Mouse (Mus musculus) CH12.LX (cell line): ENCODE measurements around the gene Tdo2. TPM values are rescaled to one million over a fixed set of nuclear protein-coding genes. Genes with fewer than 3 reads are reported as not detected.

Experiments
- DNase-seq: peaks from one replicate; pipeline ENCODE4 v3.0.0-alpha.2; 2013; ENCODE audit errors: extremely low read depth
- H3K27ac ChIP-seq: 2 replicates; pipeline ENCODE4 v1.5.1; 2012; ENCODE audit warnings: low read depth, mild to moderate bottlenecking, control low read depth, moderate library complexity; ENCODE audit not compliant: insufficient read depth
- H3K27me3 ChIP-seq: replicated peaks from 2 replicates; pipeline ENCODE3; 2012; ENCODE audit warnings: inconsistent platforms
- H3K36me3 ChIP-seq, 2 experiments: replicated peaks in 1 of 2; 2 replicates each; pipeline versions ENCODE3 to v1.6.1; 2012; ENCODE audit warnings: inconsistent platforms in 1 of 2, low read length in 1 of 2, mild to moderate bottlenecking in 1 of 2, mixed read lengths in 1 of 2, moderate library complexity in 1 of 2; ENCODE audit not compliant: control insufficient read depth in 1 of 2, insufficient read depth in 1 of 2
- H3K4me1 ChIP-seq, 2 experiments: 2 replicates each; pipeline ENCODE4 v1.6.1; 2012; ENCODE audit warnings: inconsistent platforms in 1 of 2, moderate library complexity in 1 of 2; ENCODE audit not compliant: insufficient read depth in 2 of 2, control insufficient read depth in 1 of 2
- H3K4me2 ChIP-seq: 2 replicates; pipeline ENCODE4 v1.6.1; 2012; ENCODE audit warnings: low read depth, mild to moderate bottlenecking, control low read depth; ENCODE audit not compliant: poor library complexity, insufficient read depth, severe bottlenecking
- H3K4me3 ChIP-seq, 3 experiments: fragments of 150-350 bp in 1 of 3; sonication (generic) in 1 of 3; replicated peaks in 1 of 3; 2 replicates each; pipeline versions ENCODE3 to v1.5.1; 2011 to 2012; ENCODE audit warnings: low read depth in 2 of 3, low read length in 2 of 3, mild to moderate bottlenecking in 2 of 3, moderate library complexity in 2 of 3, control low read depth in 1 of 3, improper control_type of control experiment in 1 of 3, inconsistent platforms in 1 of 3, mixed read lengths in 1 of 3; ENCODE audit not compliant: poor library complexity in 1 of 3
- H3K79me2 ChIP-seq: replicated peaks from 2 replicates; pipeline ENCODE4 v1.6.1; 2012; ENCODE audit warnings: mild to moderate bottlenecking, moderate library complexity; ENCODE audit not compliant: control insufficient read depth, poor library complexity, insufficient read depth, severe bottlenecking; ENCODE audit errors: extremely low read depth
- H3K9ac ChIP-seq: 2 replicates; pipeline ENCODE4 v1.6.1; 2012; ENCODE audit warnings: low read depth, mild to moderate bottlenecking, control low read depth, moderate library complexity; ENCODE audit not compliant: insufficient read depth
- H3K9me3 ChIP-seq: replicated peaks from 2 replicates; pipeline ENCODE3; 2012; ENCODE audit warnings: low read length, inconsistent platforms, mixed read lengths
- ELF1 ChIP-seq: IDR thresholded peaks from 2 replicates; pipeline ENCODE4 v1.6.1; 2014; ENCODE audit warnings: low read depth, mild to moderate bottlenecking, inconsistent platforms, low read length, improper control_type of control experiment
- ETS1 ChIP-seq: conservative IDR thresholded peaks from 2 replicates; pipeline ENCODE4 v1.6.1; 2012; ENCODE audit warnings: low read depth, mild to moderate bottlenecking, inconsistent platforms, low read length, improper control_type of control experiment, moderate library complexity
- HCFC1 ChIP-seq: IDR thresholded peaks from 2 replicates; pipeline ENCODE4 v1.6.1; 2012; ENCODE audit warnings: low read depth, mild to moderate bottlenecking, inconsistent platforms, low read length, improper control_type of control experiment
- IRF4 ChIP-seq: IDR thresholded peaks from 2 replicates; pipeline ENCODE4 v1.6.1; 2014; ENCODE audit warnings: low read depth, mild to moderate bottlenecking, inconsistent platforms, low read length, improper control_type of control experiment
- JUN ChIP-seq: IDR thresholded peaks from 2 replicates; pipeline ENCODE4 v1.6.1; 2011; ENCODE audit warnings: low read depth, mild to moderate bottlenecking, low read length, improper control_type of control experiment, moderate library complexity; ENCODE audit not compliant: insufficient read depth
- JUND ChIP-seq: conservative IDR thresholded peaks from 2 replicates; pipeline ENCODE4 v1.6.1; 2011; ENCODE audit warnings: low read depth, low read length, improper control_type of control experiment
- MAFK ChIP-seq: IDR thresholded peaks from 2 replicates; pipeline ENCODE4 v1.6.1; 2011; ENCODE audit warnings: low read length, improper control_type of control experiment; ENCODE audit not compliant: insufficient replicate concordance
- MAZ ChIP-seq: IDR thresholded peaks from 2 replicates; pipeline ENCODE4 v1.6.1; 2012; ENCODE audit warnings: low read depth, mild to moderate bottlenecking, inconsistent platforms, low read length, improper control_type of control experiment, moderate library complexity
- MXI1 ChIP-seq: IDR thresholded peaks from 2 replicates; pipeline ENCODE4 v1.6.1; 2011; ENCODE audit warnings: mild to moderate bottlenecking, low read depth, low read length, improper control_type of control experiment
- POLR2AphosphoS2 ChIP-seq: IDR thresholded peaks from 2 replicates; pipeline ENCODE4 v1.6.1; 2011; ENCODE audit warnings: low read depth, low read length, improper control_type of control experiment
- RAD21 ChIP-seq: IDR thresholded peaks from 2 replicates; pipeline ENCODE4 v1.6.1; 2011; ENCODE audit warnings: low read depth, mild to moderate bottlenecking, low read length, improper control_type of control experiment, moderate library complexity
- RCOR1 ChIP-seq: conservative IDR thresholded peaks from 2 replicates; pipeline ENCODE4 v1.6.1; 2012; ENCODE audit warnings: low read depth, mild to moderate bottlenecking, inconsistent platforms, low read length, improper control_type of control experiment
- SIN3A ChIP-seq: IDR thresholded peaks from 2 replicates; pipeline ENCODE4 v1.6.1; 2012; ENCODE audit warnings: low read length, improper control_type of control experiment, inconsistent platforms
- TBP ChIP-seq: conservative IDR thresholded peaks from 2 replicates; pipeline ENCODE4 v1.6.1; 2011; ENCODE audit warnings: low read depth, low read length, improper control_type of control experiment
- TCF12 ChIP-seq: IDR thresholded peaks from 2 replicates; pipeline ENCODE4 v1.6.1; 2014; ENCODE audit warnings: low read depth, mild to moderate bottlenecking, inconsistent platforms, low read length, improper control_type of control experiment
- USF1 ChIP-seq: IDR thresholded peaks from 2 replicates; pipeline ENCODE4 v1.6.1; 2014; ENCODE audit warnings: low read depth, mild to moderate bottlenecking, inconsistent platforms, low read length, improper control_type of control experiment
- USF2 ChIP-seq: conservative IDR thresholded peaks from 2 replicates; pipeline ENCODE4 v1.6.1; 2011; ENCODE audit warnings: low read depth, low read length, improper control_type of control experiment
- ZKSCAN1 ChIP-seq: IDR thresholded peaks from 2 replicates; pipeline ENCODE4 v1.6.1; 2012; ENCODE audit warnings: low read depth, inconsistent platforms, low read length, improper control_type of control experiment, borderline replicate concordance
- ZMIZ1 ChIP-seq: IDR thresholded peaks from 2 replicates; pipeline ENCODE4 v1.6.1; 2012; ENCODE audit warnings: low read depth, mild to moderate bottlenecking, inconsistent platforms, low read length, improper control_type of control experiment
- dilution Hi-C: fragments of 300-500 bp; cut with MboI; formaldehyde crosslinking; loops from 2 replicates; pipeline ENCODE4 v1.14.3; 2020; ENCODE audit warnings: low sequenced_read_pairs; ENCODE audit not compliant: extremely low pct_unique_long_range_greater_than_20kb, extremely low pct_ligation_motif_present
- in situ Hi-C: fragments of 300-500 bp; cut with MboI; formaldehyde crosslinking; loops from 3 replicates; pipeline ENCODE4 v1.14.3; 2019; ENCODE audit warnings: low sequenced_read_pairs, low pct_ligation_motif_present, low pct_unique_long_range_greater_than_20kb, mixed read lengths
- polyA plus RNA-seq: library from polyadenylated mRNA; unstranded; fragments of >175 nt; gene quantifications from 2 replicates; pipeline ENCODE4 v1.2.1, GENCODE M21; 2012; ENCODE audit warnings: low read depth; ENCODE audit not compliant: insufficient read length
- total RNA-seq, 2 experiments: library from RNA; depleted of rRNA; stranded (reverse); fragments of 300-350 nt in 1 of 2; fragments of >200 nt in 1 of 2; gene quantifications; 2 replicates each; pipeline ENCODE4 v1.2.3; 2012 to 2014

Gene Tdo2
- total RNA-seq (2012; rRNA removed), result not detected in 2 replicates
- total RNA-seq (2014; rRNA removed), result not detected in 2 replicates
- polyA plus RNA-seq, result 0.41 and 0.86 TPM in 2 replicates

GRCm38 (mm10) chr3:81976102-81976501 is at the start of gene Tdo2:
Tdo2 (minus strand) TSS chr3:81976202.
- no peak for DNase-seq
- in situ Hi-C loops, result no loop called here

GRCm38 (mm10) chr3:82023065-82023464 is 47.1 kb upstream of the Tdo2 start:
- in situ Hi-C loops, result no loop called here
- Histone ChIP-seq H3K36me3 (no peaks in the 10 kb centered on the region), H3K27me3 (no peaks in the 10 kb centered on the region), H3K4me3 (no peak overlapping the region), H3K79me2 (no peaks in the 10 kb centered on the region), H3K4me2 (no peak overlapping the region), H3K9me3 (no peaks in the 10 kb centered on the region), H3K9ac (no peak overlapping the region), H3K27ac (no peak overlapping the region), H3K4me1 (no peaks in the 10 kb centered on the region)
- dilution Hi-C loops, result no loop called here
- DNase-seq, result no peak
- no peak for TF ChIP-seq POLR2AphosphoS2
- TF ChIP-seq, all 38 proteins: peak for 0

More at GRCm38 (mm10) chr3:81976102-81976501, at the start of gene Tdo2:
- Histone ChIP-seq H3K27ac (no peak within 1 kb of the TSS), H3K36me3 (no peaks in the 10 kb centered on the region), H3K9me3 (no peaks in the 10 kb centered on the region), H3K4me1 (no peaks in the 10 kb centered on the region), H3K27me3 (no peaks in the 10 kb centered on the region), H3K4me3 (no peak within 1 kb of the TSS), H3K9ac (no peak within 1 kb of the TSS), H3K79me2 (no peaks in the 10 kb centered on the region), H3K4me2 (no peak within 1 kb of the TSS)
- TF ChIP-seq JUND (no peak), JUN (no peak), IRF4 (no peak), USF2 (no peak), USF1 (no peak), MAFK (no peak), TBP (no peak), ELF1 (no peak), RCOR1 (no peak), MAZ (no peak), HCFC1 (no peak), MXI1 (no peak), ZKSCAN1 (no peak), ZMIZ1 (no peak), ETS1 (no peak), RAD21 (no peak), TCF12 (no peak), SIN3A (no peak)
- dilution Hi-C loops, result no loop called here
